Mouse (Mus musculus) liver, embryonic 13.5 days (tissue): ENCODE measurements around the gene Heg1. TPM values are rescaled to one million over a fixed set of nuclear protein-coding genes. Genes with fewer than 3 reads are reported as not detected.

Experiments
- ATAC-seq: fragments of 200-750 bp; cut with Nextera tagmentation; 2 replicates; pipeline ENCODE4 v1.8.0; 2017; ENCODE audit warnings: low read depth, mild to moderate bottlenecking, moderate number of reproducible peaks, moderate library complexity
- DNase-seq: peaks from one replicate; pipeline ENCODE4 v3.0.0; 2022
- H3K27ac ChIP-seq: fragments of 300-500 bp; sonication (generic); 2 replicates; pipeline ENCODE4 v1.5.1; 2015; ENCODE audit warnings: moderate library complexity, mild to moderate bottlenecking, inconsistent platforms
- H3K27me3 ChIP-seq: fragments of 300-500 bp; sonication (generic); 2 replicates; pipeline ENCODE4 v1.6.1; 2015; ENCODE audit warnings: mild to moderate bottlenecking, inconsistent platforms
- H3K36me3 ChIP-seq: fragments of 300-500 bp; sonication (generic); 2 replicates; pipeline ENCODE4 v1.6.1; 2015; ENCODE audit warnings: mild to moderate bottlenecking, inconsistent platforms
- H3K4me1 ChIP-seq: fragments of 300-500 bp; sonication (generic); replicated peaks from 2 replicates; pipeline ENCODE4 v1.6.1; 2015; ENCODE audit warnings: inconsistent platforms
- H3K4me2 ChIP-seq: fragments of 300-500 bp; sonication (generic); 2 replicates; pipeline ENCODE4 v1.6.1; 2015; ENCODE audit warnings: inconsistent platforms, mild to moderate bottlenecking, moderate library complexity
- H3K4me3 ChIP-seq: fragments of 300-500 bp; sonication (generic); replicated peaks from 2 replicates; pipeline ENCODE4 v1.5.1; 2015; ENCODE audit warnings: mild to moderate bottlenecking, inconsistent platforms
- H3K9ac ChIP-seq: fragments of 300-500 bp; sonication (generic); 2 replicates; pipeline ENCODE4 v1.6.1; 2015; ENCODE audit warnings: mild to moderate bottlenecking, inconsistent platforms
- H3K9me3 ChIP-seq: fragments of 300-500 bp; sonication (generic); replicated peaks from 2 replicates; pipeline ENCODE4 v1.6.1; 2016; ENCODE audit warnings: inconsistent platforms
- WGBS: fragments of 180-500 bp; shearing (Covaris S2); methylation state at CpG from one replicate; pipeline ENCODE4 v1.1.7; 2015; ENCODE audit not compliant: insufficient replicate concordance; 5-methylcytosine and 5-hydroxymethylcytosine counted together
- polyA plus RNA-seq: library from polyadenylated mRNA; unstranded; fragments of >200 nt; fragmentation: Nextera tagmentation; extraction: Ambion mirVana; gene quantifications from 2 replicates; pipeline ENCODE4 v1.2.1, GENCODE M21; 2015

The Heg1 gene
- polyA plus RNA-seq, 1 experiment from 2014 or later: 4.1 TPM

DNA sequence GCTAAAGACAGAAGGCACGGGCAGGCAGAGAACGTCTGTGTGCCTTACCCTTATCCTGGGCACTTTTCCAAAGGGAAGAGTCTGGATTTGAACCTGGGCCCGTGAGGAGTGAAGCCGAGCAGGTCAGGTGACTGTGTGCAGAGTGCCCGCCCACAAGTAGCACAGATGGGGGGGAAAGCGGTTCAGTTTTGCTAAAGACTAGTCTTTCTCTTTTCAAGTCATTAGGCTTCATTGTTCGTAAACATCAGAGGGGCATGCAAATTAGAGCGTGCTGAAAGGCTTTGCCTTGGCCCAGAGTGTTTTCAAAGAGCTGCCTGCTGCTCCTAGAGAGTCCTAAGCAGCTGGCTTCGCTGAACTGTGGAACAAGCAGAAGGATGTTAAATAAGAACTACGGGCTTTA is 50.4 kb downstream of the Heg1 start:
- DNase-seq (no peak), ATAC-seq (no peak)
- 71% methylated on average over 10 of the region's 10 CpGs for WGBS
- H3K9me3 ChIP-seq: no peaks in the 10 kb centered on the region
- H3K36me3 ChIP-seq: peaks cover 9% of the 10 kb centered on the region
- no peak overlapping the region for H3K4me3 ChIP-seq
- no peak overlapping the region for H3K9ac ChIP-seq
- H3K27me3 ChIP-seq: no peaks in the 10 kb centered on the region
- H3K27ac ChIP-seq: no peak overlapping the region
- H3K4me1 ChIP-seq: peaks cover 35% of the 10 kb centered on the region
- no peak overlapping the region for H3K4me2 ChIP-seq

DNA sequence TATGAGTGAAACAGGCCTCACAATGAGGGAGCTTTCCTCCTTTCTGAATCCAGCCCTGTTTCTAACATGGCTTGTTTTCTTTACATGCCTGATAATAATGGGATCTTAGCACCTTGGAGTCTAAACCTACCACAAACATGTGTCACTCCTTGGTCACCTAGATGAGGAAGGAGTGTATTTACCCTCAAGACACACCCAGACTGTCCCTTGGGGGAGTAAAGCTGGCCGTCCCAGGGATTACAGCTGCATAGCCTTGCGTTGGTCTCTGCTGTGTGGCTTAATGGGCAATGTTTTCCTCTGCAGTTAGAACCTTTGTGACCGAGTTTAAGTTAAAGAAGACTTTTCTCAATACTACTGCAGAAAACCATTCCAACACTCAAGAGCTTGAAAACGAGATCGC is 51.1 kb downstream of the Heg1 start:
- Histone ChIP-seq H3K4me1 (peaks cover 35% of the 10 kb centered on the region), H3K27me3 (no peaks in the 10 kb centered on the region), H3K36me3 (peaks cover 9% of the 10 kb centered on the region), H3K9me3 (no peaks in the 10 kb centered on the region), H3K27ac (no peak overlapping the region), H3K9ac (no peak overlapping the region), H3K4me3 (no peak overlapping the region), H3K4me2 (no peak overlapping the region)
- DNase-seq (no peak), ATAC-seq (no peak)
- 69% methylated on average over 5 of the region's 5 CpGs for WGBS

DNA sequence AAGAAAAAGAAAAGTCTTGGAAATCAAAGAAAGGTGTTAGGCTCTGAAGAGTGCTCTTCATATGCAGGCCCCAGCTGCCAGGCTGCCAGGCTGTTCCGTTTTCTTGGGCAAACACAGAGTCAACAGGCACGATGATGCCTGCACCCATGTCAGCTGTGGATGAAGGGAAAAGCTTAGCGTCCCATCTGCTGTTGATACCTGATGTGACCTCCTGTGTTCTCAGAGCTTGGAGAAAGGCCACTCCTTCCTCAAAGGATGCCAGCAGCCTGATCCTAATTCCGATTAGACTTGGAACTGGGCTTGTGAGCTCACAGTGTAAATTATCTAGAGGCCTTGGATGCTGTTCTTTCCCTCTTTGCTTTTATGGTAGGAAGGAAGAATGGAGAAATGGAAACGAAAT is 51.6 kb downstream of the Heg1 start:
- no peaks in the 10 kb centered on the region for H3K27me3 ChIP-seq
- no peak overlapping the region for H3K4me3 ChIP-seq
- no peak for DNase-seq
- H3K9ac ChIP-seq: no peak overlapping the region
- no peak for ATAC-seq
- no peaks in the 10 kb centered on the region for H3K9me3 ChIP-seq
- H3K27ac ChIP-seq: no peak overlapping the region
- H3K4me2 ChIP-seq: no peak overlapping the region
- WGBS: 78% methylated on average over 5 of the region's 5 CpGs
- peaks cover 35% of the 10 kb centered on the region for H3K4me1 ChIP-seq
- peaks cover 9% of the 10 kb centered on the region for H3K36me3 ChIP-seq

DNA sequence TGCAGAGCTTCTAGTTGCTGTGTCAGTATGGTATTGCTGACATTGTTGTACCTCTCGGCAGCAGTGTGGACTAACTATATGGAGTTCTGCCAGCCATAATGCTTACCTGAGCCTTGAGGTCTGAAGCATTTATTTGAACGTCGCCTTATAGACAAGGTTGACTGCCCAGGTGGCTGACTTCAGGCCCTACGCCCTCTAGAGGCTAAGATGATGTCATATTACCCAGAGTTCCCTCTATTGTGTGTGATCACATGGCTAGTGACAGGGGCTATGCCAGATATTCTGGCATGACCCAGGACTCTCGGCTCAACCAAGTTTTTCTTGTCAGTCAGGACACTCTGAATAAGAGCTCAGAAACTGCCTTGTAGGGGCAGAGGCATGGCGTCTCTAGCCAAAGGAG is 52.6 kb downstream of the Heg1 start:
- ATAC-seq: no peak
- H3K4me1 ChIP-seq: peaks cover 30% of the 10 kb centered on the region
- no peaks in the 10 kb centered on the region for H3K9me3 ChIP-seq
- H3K36me3 ChIP-seq: peaks cover 9% of the 10 kb centered on the region; the same call in 1 of the 2 replicates
- H3K9ac ChIP-seq: no peak overlapping the region
- H3K4me3 ChIP-seq: no peak overlapping the region
- no peak overlapping the region for H3K4me2 ChIP-seq
- no peaks in the 10 kb centered on the region for H3K27me3 ChIP-seq
- H3K27ac ChIP-seq: no peak overlapping the region
- 70% methylated on average over 6 of the region's 6 CpGs for WGBS
- DNase-seq: no peak

DNA sequence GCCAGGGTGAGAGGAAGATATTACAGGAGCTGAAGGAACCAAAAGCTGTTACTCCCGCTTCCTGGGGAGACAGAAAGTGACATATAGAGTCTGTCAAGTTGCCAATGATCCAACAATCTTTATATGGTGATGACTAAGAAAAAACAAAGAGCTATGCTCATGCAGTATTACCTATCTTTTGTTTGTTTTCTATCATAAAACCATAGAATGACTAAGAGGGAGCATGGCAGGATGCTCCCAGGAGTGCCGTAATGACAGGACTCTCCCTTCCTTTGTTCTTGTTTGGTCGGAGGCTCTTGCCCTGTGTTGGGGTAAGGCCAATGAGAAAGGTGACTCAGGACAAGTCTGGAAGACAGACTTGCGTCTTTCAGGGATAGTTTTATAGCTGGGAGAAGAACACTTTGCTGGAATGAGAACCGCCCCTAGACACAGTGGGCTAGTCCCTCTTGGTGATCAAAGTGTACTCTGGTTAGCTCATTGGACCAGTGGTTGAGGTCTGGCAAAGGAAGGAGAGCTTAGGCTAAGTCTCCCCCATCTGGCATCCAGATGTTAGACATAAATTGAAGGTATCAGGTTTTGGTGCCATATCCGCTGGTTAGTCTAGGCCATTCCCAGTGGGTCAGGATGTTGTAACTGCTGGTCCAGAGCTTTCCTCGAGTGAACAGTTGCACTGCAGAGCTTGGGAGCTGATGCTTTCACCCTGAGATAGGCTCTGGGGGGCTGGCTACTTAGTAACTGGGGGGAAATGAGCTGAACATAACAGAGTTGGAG is 55.0 kb downstream of the Heg1 start:
- Histone ChIP-seq H3K9me3 (no peaks in the 10 kb centered on the region), H3K27me3 (no peaks in the 10 kb centered on the region), H3K4me2 (no peak overlapping the region), H3K27ac (no peak overlapping the region), H3K36me3 (peaks cover 19% of the 10 kb centered on the region), H3K4me3 (no peak overlapping the region), H3K9ac (no peak overlapping the region), H3K4me1 (peaks cover 8% of the 10 kb centered on the region; the same call in 1 of the 2 replicates)
- DNase-seq: no peak
- 73% methylated on average over 7 of the region's 7 CpGs for WGBS
- ATAC-seq: no peak

DNA sequence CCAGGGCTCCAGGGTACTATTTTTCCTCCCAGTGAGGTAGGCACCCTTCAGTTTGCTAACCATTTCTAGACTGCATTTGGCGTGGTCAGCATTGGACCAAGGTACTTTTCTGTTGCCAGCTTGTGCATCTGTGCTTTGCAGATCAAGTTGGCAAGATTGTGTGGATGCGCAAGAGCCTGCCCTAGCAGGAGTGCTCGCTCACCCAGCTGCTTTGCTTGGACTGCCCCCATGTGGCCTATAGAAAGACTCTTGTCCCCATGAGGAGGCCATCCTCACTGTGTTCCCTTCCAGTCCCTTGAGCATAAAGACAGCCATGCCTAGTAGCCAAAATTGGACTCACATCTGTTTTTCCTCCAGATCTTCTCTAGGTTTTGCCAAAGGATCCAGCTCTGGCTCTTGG is 55.6 kb downstream of the Heg1 start:
- 54% methylated on average over 3 of the region's 3 CpGs for WGBS
- H3K27me3 ChIP-seq: no peaks in the 10 kb centered on the region
- H3K9ac ChIP-seq: no peak overlapping the region
- ATAC-seq: no peak
- H3K36me3 ChIP-seq: peaks cover 19% of the 10 kb centered on the region
- H3K4me1 ChIP-seq: peaks cover 4% of the 10 kb centered on the region; the same call in 1 of the 2 replicates
- DNase-seq: no peak
- no peak overlapping the region for H3K4me3 ChIP-seq
- H3K27ac ChIP-seq: no peak overlapping the region
- H3K4me2 ChIP-seq: no peak overlapping the region
- H3K9me3 ChIP-seq: no peaks in the 10 kb centered on the region

DNA sequence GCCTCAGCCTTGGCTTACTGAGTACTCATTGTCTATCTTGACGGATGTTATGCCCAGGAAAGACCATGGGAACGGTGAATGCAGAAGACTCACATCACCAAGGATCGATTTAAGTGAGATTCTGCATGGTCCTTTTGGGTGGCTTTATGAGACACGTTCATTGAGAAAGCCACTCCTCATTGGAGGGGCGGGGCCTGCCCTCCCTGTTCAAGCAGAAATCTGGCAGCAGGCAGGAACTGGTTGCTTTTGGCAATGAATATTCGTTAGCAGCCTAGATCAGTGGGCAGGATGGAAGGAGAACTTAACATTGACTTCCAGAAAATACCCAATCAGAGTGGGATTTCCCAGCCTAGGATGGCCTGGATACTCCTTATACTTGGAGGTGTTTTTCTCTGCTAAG is 56.2 kb downstream of the Heg1 start:
- peaks cover 19% of the 10 kb centered on the region for H3K36me3 ChIP-seq

DNA sequence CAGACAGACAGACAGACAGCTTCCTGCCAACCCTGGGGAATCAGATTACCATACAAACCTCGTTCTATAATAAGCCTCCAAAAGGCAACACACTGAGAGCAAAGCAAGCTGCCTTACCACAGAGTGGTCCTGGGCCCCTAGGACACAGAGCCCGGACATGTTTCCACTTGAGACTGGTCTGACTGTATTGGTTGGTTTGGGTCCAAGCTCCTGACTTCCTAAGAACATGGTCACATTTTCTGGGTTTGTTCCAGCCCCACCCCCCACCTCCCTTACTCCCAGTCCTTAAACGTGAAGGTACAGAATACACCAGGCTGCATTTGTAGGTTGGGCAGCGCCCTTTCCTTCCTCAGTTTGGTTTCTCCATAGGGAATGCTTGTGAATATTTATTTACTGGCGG is 57.6 kb downstream of the Heg1 start:
- Histone ChIP-seq H3K4me2 (no peak overlapping the region), H3K27me3 (no peaks in the 10 kb centered on the region), H3K36me3 (peaks cover 21% of the 10 kb centered on the region), H3K9ac (no peak overlapping the region), H3K4me3 (no peak overlapping the region), H3K9me3 (no peaks in the 10 kb centered on the region), H3K4me1 (peaks cover 8% of the 10 kb centered on the region), H3K27ac (no peak overlapping the region)
- WGBS: 55% methylated on average over 5 of the region's 5 CpGs
- ATAC-seq: no peak
- no peak for DNase-seq

More for the DNA sequence above, 56.2 kb downstream of the Heg1 start:
- DNase-seq (no peak), ATAC-seq (no peak)
- no peak overlapping the region for H3K9ac ChIP-seq
- no peaks in the 10 kb centered on the region for H3K9me3 ChIP-seq
- no peak overlapping the region for H3K27ac ChIP-seq
- no peak overlapping the region for H3K4me3 ChIP-seq
- no peak overlapping the region for H3K4me2 ChIP-seq
- peaks cover 7% of the 10 kb centered on the region for H3K4me1 ChIP-seq
- whole genome bisulfite sequencing: 58% methylated on average over 6 of the region's 6 CpGs
- no peaks in the 10 kb centered on the region for H3K27me3 ChIP-seq

DNA sequence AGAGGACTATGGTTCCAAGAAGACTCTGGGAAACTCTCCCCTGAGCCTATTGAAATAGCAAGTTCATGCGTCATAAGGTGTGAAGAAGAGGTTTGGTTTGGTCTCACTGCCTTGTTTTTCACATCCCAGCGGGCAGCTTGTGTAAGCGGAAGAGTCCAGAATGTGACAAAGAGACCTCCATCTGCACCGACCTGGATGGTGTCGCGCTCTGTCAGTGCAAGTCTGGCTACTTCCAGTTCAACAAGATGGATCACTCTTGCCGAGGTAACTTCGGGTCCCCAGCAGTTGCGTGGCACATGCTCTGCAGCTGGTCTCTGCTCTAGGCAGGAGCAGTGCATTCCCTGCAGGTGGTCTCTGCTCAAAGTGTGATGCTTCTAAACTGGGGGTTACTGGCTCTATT is 58.1 kb downstream of the Heg1 start:
- H3K9me3 ChIP-seq: no peaks in the 10 kb centered on the region
- peaks cover 8% of the 10 kb centered on the region for H3K4me1 ChIP-seq
- peaks cover 21% of the 10 kb centered on the region for H3K36me3 ChIP-seq
- no peak overlapping the region for H3K27ac ChIP-seq
- no peak overlapping the region for H3K4me2 ChIP-seq
- H3K27me3 ChIP-seq: no peaks in the 10 kb centered on the region
- H3K9ac ChIP-seq: no peak overlapping the region
- DNase-seq: no peak
- 77% methylated on average over 9 of the region's 9 CpGs for WGBS
- no peak overlapping the region for H3K4me3 ChIP-seq
- no peak for ATAC-seq

DNA sequence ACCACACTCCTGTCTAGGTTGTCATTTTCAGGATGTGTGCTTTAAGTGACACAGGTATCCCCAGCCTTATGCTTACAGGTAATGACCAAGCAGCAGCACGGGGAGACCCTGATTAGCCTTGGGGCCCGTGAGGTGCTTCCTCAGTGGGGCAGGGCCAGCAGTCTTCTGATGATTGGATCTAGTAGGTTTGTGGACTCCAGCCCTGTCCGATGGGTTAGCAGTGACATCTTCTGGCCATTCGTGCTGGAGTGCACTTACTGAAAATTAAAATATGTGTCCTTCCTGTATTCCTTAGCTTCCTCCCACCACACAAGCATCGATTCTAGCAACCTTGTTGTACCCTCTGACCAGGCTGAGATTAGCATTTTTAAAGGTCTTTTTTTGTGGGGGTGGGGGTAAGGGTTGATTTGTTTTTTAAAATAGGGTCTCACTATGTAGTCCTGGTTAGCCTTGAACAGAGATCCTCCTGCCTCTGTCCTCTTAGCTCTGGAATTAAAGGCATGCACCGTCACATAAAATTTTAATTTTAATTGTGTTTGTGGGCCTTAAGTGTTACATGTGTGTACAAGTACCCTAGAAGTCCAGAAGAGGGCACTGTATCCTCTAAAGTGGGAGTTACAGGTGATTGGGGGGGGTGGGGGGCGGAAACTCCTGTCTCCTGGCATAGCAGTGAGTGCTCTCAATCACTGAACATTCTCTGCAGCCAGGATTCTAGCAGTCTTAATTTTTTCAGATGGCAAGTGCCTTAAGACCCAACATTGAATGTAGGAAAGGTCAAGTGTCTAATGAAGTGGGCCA is 60.7 kb downstream of the Heg1 start:
- H3K36me3 ChIP-seq: peaks cover 17% of the 10 kb centered on the region
- H3K9ac ChIP-seq: no peak overlapping the region
- H3K4me2 ChIP-seq: no peak overlapping the region
- peaks cover 8% of the 10 kb centered on the region for H3K4me1 ChIP-seq
- DNase-seq (no peak), ATAC-seq (no peak)
- H3K4me3 ChIP-seq: no peak overlapping the region
- WGBS: 39% methylated on average over 7 of the region's 7 CpGs
- H3K27ac ChIP-seq: no peak overlapping the region
- no peaks in the 10 kb centered on the region for H3K9me3 ChIP-seq
- no peaks in the 10 kb centered on the region for H3K27me3 ChIP-seq

DNA sequence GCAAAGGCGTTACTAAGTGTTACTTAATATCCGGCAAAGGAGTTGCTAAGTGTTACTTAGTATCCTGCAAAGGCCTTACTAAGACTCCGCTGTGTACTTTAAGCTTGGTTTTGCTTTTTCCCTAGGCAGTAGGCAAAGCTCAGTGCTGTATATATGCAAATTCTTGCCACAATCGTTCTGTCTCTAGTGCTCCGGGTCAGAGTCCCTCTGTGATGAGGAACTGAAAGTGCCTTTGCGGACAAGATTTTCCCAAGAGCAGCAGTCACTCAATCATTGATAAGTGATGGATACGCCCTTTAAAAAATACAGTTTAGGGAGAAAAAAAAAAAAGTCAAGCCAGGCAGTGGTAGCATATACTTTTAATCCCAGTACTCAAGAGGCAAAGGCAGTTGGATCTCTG is 61.3 kb downstream of the Heg1 start:
- Histone ChIP-seq H3K4me2 (no peak overlapping the region), H3K36me3 (peaks cover 17% of the 10 kb centered on the region), H3K9ac (no peak overlapping the region), H3K27ac (no peak overlapping the region), H3K9me3 (no peaks in the 10 kb centered on the region), H3K4me3 (no peak overlapping the region), H3K27me3 (no peaks in the 10 kb centered on the region), H3K4me1 (peaks cover 8% of the 10 kb centered on the region)
- 60% methylated on average over 7 of the region's 7 CpGs for WGBS
- DNase-seq: no peak
- ATAC-seq: no peak
